Mouse (Mus musculus): ENCODE results near the gene Hoxa10. TPM values are rescaled to one million over a fixed set of nuclear protein-coding genes. Genes with fewer than 3 reads are reported as not detected.
A peak's percentile ranks its signal among the peaks of the same experiment; 100 is the strongest.

Gene Hoxa10
- polyA plus RNA-seq, 1 experiment from 2014 or later: 10.0 TPM

- Histone ChIP-seq H3K9me3 (ENCODE audit: control insufficient read depth, low read length) (no peaks in the 10 kb centered on the region), H3K27me3 (replicated peaks; ENCODE audit: control insufficient read depth, insufficient read depth, low read length) (no peaks in the 10 kb centered on the region; the same call in 1 of the 2 replicates), H3K9ac (ENCODE audit: low read depth, low read length) (peak overlapping the region; percentile 73), H3K4me1 (ENCODE audit: control insufficient read depth, insufficient read depth, low read length) (peaks cover 32% of the 10 kb centered on the region), H3K4me3 (ENCODE audit: low read length) (peak overlapping the region; percentile 70), H3K4me2 (ENCODE audit: low read depth, low read length) (peak overlapping the region; percentile 95), H3K36me3 (ENCODE audit: control insufficient read depth, insufficient read depth, low read length) (no peaks in the 10 kb centered on the region), H3K27ac (ENCODE audit: low read length) (peak overlapping the region; percentile 89)
- ATAC-seq: peak; percentile 71
- 1% methylated on average over 43 of the region's 55 CpGs for WGBS
Measured at GRCm38 (mm10) chr6:52191860-52192550, 48.6 kb downstream of the Hoxa10 start.

GRCm38 (mm10) chr6:52190906-52191810 is 49.5 kb downstream of the Hoxa10 start, which contains the start of gene Hoxa4:
Gene Hoxa4 (minus strand): TSS chr6:52191753.
- H3K9me3 ChIP-seq (ENCODE audit: control insufficient read depth, low read length): no peaks in the 10 kb centered on the region
- no peaks in the 10 kb centered on the region for H3K36me3 ChIP-seq (ENCODE audit: control insufficient read depth, insufficient read depth, low read length)
- no peaks in the 10 kb centered on the region; the same call in 1 of the 2 replicates for H3K27me3 ChIP-seq (replicated peaks; ENCODE audit: control insufficient read depth, insufficient read depth, low read length)
- H3K9ac ChIP-seq (ENCODE audit: low read depth, low read length): peak within 1 kb of the TSS; percentile 89
- peak within 1 kb of the TSS; percentile 95 for H3K4me2 ChIP-seq (ENCODE audit: low read depth, low read length)
- ATAC-seq: peak; percentile 49
- under 1% methylated on average over 76 of the region's 102 CpGs for WGBS
- peaks cover 36% of the 10 kb centered on the region for H3K4me1 ChIP-seq (ENCODE audit: control insufficient read depth, insufficient read depth, low read length)
- peak within 1 kb of the TSS; percentile 93 for H3K27ac ChIP-seq (ENCODE audit: low read length)
- peak within 1 kb of the TSS; percentile 70 for H3K4me3 ChIP-seq (ENCODE audit: low read length)

GRCm38 (mm10) chr6:52190410-52190809 is 50.2 kb downstream of the Hoxa10 start:
- H3K4me1 ChIP-seq (ENCODE audit: control insufficient read depth, insufficient read depth, low read length): peaks cover 40% of the 10 kb centered on the region
- 0 out of 2 replicates have a peak, but pooled peaks have one; percentile 2 for ATAC-seq
- peak overlapping the region; percentile 70 for H3K4me3 ChIP-seq (ENCODE audit: low read length)
- no peaks in the 10 kb centered on the region for H3K36me3 ChIP-seq (ENCODE audit: control insufficient read depth, insufficient read depth, low read length)
- no peaks in the 10 kb centered on the region for H3K27me3 ChIP-seq (replicated peaks; ENCODE audit: control insufficient read depth, insufficient read depth, low read length)
- WGBS: 9% methylated on average over 23 of the region's 23 CpGs
- peak overlapping the region; percentile 93 for H3K27ac ChIP-seq (ENCODE audit: low read length)
- H3K9me3 ChIP-seq (ENCODE audit: control insufficient read depth, low read length): no peaks in the 10 kb centered on the region
- peak overlapping the region; percentile 95 for H3K4me2 ChIP-seq (ENCODE audit: low read depth, low read length)
- peak overlapping the region; percentile 89 for H3K9ac ChIP-seq (ENCODE audit: low read depth, low read length)

- H3K4me2 ChIP-seq (ENCODE audit: low read depth, low read length): peak overlapping the region; percentile 95
- H3K9me3 ChIP-seq (ENCODE audit: control insufficient read depth, low read length): no peaks in the 10 kb centered on the region
- 33% methylated on average over 8 of the region's 8 CpGs for WGBS
- H3K36me3 ChIP-seq (ENCODE audit: control insufficient read depth, insufficient read depth, low read length): no peaks in the 10 kb centered on the region
- ATAC-seq: no peak
- peak overlapping the region; percentile 93 for H3K27ac ChIP-seq (ENCODE audit: low read length)
- peak overlapping the region; percentile 89 for H3K9ac ChIP-seq (ENCODE audit: low read depth, low read length)
- peak overlapping the region; percentile 70 for H3K4me3 ChIP-seq (ENCODE audit: low read length)
- peaks cover 41% of the 10 kb centered on the region for H3K4me1 ChIP-seq (ENCODE audit: control insufficient read depth, insufficient read depth, low read length)
- no peaks in the 10 kb centered on the region for H3K27me3 ChIP-seq (replicated peaks; ENCODE audit: control insufficient read depth, insufficient read depth, low read length)
Measured at GRCm38 (mm10) chr6:52189909-52190308, 50.7 kb downstream of the Hoxa10 start.

GRCm38 (mm10) chr6:52189172-52189591 is 51.5 kb downstream of the Hoxa10 start:
- 36% methylated on average over 5 of the region's 5 CpGs for WGBS
- H3K27me3 ChIP-seq (replicated peaks; ENCODE audit: control insufficient read depth, insufficient read depth, low read length): no peaks in the 10 kb centered on the region
- H3K4me3 ChIP-seq (ENCODE audit: low read length): peak overlapping the region; percentile 0; the same call in 1 of the 2 replicates
- H3K4me2 ChIP-seq (ENCODE audit: low read depth, low read length): peak overlapping the region; percentile 16; the same call in 1 of the 2 replicates
- H3K4me1 ChIP-seq (ENCODE audit: control insufficient read depth, insufficient read depth, low read length): peaks cover 41% of the 10 kb centered on the region
- H3K27ac ChIP-seq (ENCODE audit: low read length): peak overlapping the region; percentile 93
- no peaks in the 10 kb centered on the region for H3K36me3 ChIP-seq (ENCODE audit: control insufficient read depth, insufficient read depth, low read length)
- H3K9ac ChIP-seq (ENCODE audit: low read depth, low read length): peak overlapping the region; percentile 25; the same call in 1 of the 2 replicates
- no peak for ATAC-seq
- no peaks in the 10 kb centered on the region for H3K9me3 ChIP-seq (ENCODE audit: control insufficient read depth, low read length)

GRCm38 (mm10) chr6:52186500-52186899 is 54.2 kb downstream of the Hoxa10 start:
- Histone ChIP-seq H3K36me3 (ENCODE audit: control insufficient read depth, insufficient read depth, low read length) (no peaks in the 10 kb centered on the region), H3K9me3 (ENCODE audit: control insufficient read depth, low read length) (no peaks in the 10 kb centered on the region), H3K27ac (ENCODE audit: low read length) (no peak overlapping the region), H3K9ac (ENCODE audit: low read depth, low read length) (no peak overlapping the region), H3K4me2 (ENCODE audit: low read depth, low read length) (no peak overlapping the region), H3K4me1 (ENCODE audit: control insufficient read depth, insufficient read depth, low read length) (peaks cover 51% of the 10 kb centered on the region), H3K27me3 (replicated peaks; ENCODE audit: control insufficient read depth, insufficient read depth, low read length) (peaks cover 2% of the 10 kb centered on the region; the same call in 1 of the 2 replicates), H3K4me3 (ENCODE audit: low read length) (no peak overlapping the region)
- no peak for ATAC-seq
- 55% methylated on average over 1 of the region's 1 CpGs for WGBS

GRCm38 (mm10) chr6:52185834-52186233 is 54.8 kb downstream of the Hoxa10 start:
- no peak overlapping the region; the same call in 1 of the 2 replicates for H3K27ac ChIP-seq (ENCODE audit: low read length)
- H3K4me3 ChIP-seq (ENCODE audit: low read length): no peak overlapping the region
- peaks cover 6% of the 10 kb centered on the region for H3K27me3 ChIP-seq (replicated peaks; ENCODE audit: control insufficient read depth, insufficient read depth, low read length)
- H3K4me1 ChIP-seq (ENCODE audit: control insufficient read depth, insufficient read depth, low read length): peaks cover 57% of the 10 kb centered on the region
- 40% methylated on average over 3 of the region's 3 CpGs for WGBS
- no peaks in the 10 kb centered on the region for H3K9me3 ChIP-seq (ENCODE audit: control insufficient read depth, low read length)
- no peaks in the 10 kb centered on the region for H3K36me3 ChIP-seq (ENCODE audit: control insufficient read depth, insufficient read depth, low read length)
- ATAC-seq: no peak
- H3K9ac ChIP-seq (ENCODE audit: low read depth, low read length): peak overlapping the region; percentile 41; the same call in 1 of the 2 replicates
- peak overlapping the region; percentile 44; the same call in 1 of the 2 replicates for H3K4me2 ChIP-seq (ENCODE audit: low read depth, low read length)

- peak overlapping the region; percentile 41 for H3K9ac ChIP-seq (ENCODE audit: low read depth, low read length)
- ATAC-seq: no peak
- peak overlapping the region; percentile 86; the same call in 1 of the 2 replicates for H3K27ac ChIP-seq (ENCODE audit: low read length)
- peaks cover 59% of the 10 kb centered on the region for H3K4me1 ChIP-seq (ENCODE audit: control insufficient read depth, insufficient read depth, low read length)
- no peaks in the 10 kb centered on the region for H3K9me3 ChIP-seq (ENCODE audit: control insufficient read depth, low read length)
- H3K4me3 ChIP-seq (ENCODE audit: low read length): peak overlapping the region; percentile 20
- H3K36me3 ChIP-seq (ENCODE audit: control insufficient read depth, insufficient read depth, low read length): no peaks in the 10 kb centered on the region
- H3K27me3 ChIP-seq (replicated peaks; ENCODE audit: control insufficient read depth, insufficient read depth, low read length): peaks cover 6% of the 10 kb centered on the region
- peak overlapping the region; percentile 44 for H3K4me2 ChIP-seq (ENCODE audit: low read depth, low read length)
- WGBS: 7% methylated on average over 19 of the region's 19 CpGs
Measured at GRCm38 (mm10) chr6:52185222-52185621, 55.4 kb downstream of the Hoxa10 start.

- Histone ChIP-seq H3K36me3 (ENCODE audit: control insufficient read depth, insufficient read depth, low read length) (no peaks in the 10 kb centered on the region), H3K4me1 (ENCODE audit: control insufficient read depth, insufficient read depth, low read length) (peaks cover 54% of the 10 kb centered on the region), H3K9me3 (ENCODE audit: control insufficient read depth, low read length) (no peaks in the 10 kb centered on the region), H3K4me3 (ENCODE audit: low read length) (no peak overlapping the region), H3K27ac (ENCODE audit: low read length) (peak overlapping the region; percentile 86), H3K9ac (ENCODE audit: low read depth, low read length) (no peak overlapping the region), H3K4me2 (ENCODE audit: low read depth, low read length) (peak overlapping the region; percentile 44), H3K27me3 (replicated peaks; ENCODE audit: control insufficient read depth, insufficient read depth, low read length) (peaks cover 6% of the 10 kb centered on the region)
- no peak for ATAC-seq
- 39% methylated on average over 6 of the region's 6 CpGs for WGBS
Measured at GRCm38 (mm10) chr6:52184668-52185067, 56.0 kb downstream of the Hoxa10 start.

All from intestine, embryonic 16.5 days (tissue).